Mouse (Mus musculus) liver, postnatal 0 days (tissue): ENCODE results near the gene 3110082I17Rik.

Experiments used
- CTCF ChIP-seq: sonication (generic); IDR thresholded peaks from 2 replicates; pipeline ENCODE4 v1.5.1; 2016; ENCODE audit warnings: antibody characterized with exemption, low read depth
- EP300 ChIP-seq: IDR thresholded peaks from 2 replicates; pipeline ENCODE4 v1.6.1; 2016; ENCODE audit warnings: antibody characterized with exemption, low read depth, mild to moderate bottlenecking

DNA sequence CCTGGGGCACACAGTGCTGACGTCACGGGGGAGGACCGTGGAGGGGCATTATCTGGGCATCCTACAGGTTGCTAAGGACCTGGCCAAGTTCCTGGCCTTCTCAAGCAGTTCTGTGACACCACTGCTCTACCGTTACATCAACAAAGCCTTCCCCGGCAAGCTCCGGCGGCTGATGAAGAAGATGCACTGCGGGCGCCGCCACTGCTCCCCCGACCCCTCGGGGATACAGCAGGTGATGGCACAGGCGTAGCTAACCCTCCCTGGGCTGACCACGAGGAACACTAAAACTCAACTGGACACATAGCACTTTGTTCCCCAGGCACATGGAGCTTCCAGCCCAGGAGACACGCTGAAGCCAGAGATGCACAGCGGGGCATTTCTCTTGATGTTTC, 67.1 kb downstream of the 3110082I17Rik start:
- TF ChIP-seq EP300 (no peak), CTCF (no peak)
